Mouse (Mus musculus): ENCODE measurements at regions not wholly inside any gene's neighbourhood (a gene's known extent, or its start where the extent isn't known, plus 50 kb on each side); places are given as distances from the start of the nearest gene placed in this dataset.

- TF ChIP-seq CTCF (IDR thresholded peaks at IDR 0.05), result peak; percentile 21; the same call in 1 of the 2 replicates
- TF ChIP-seq EP300 (IDR thresholded peaks at IDR 0.05), result no peak
Observed at GRCm38 (mm10) chr5:89932999-89933398, 49.9 kb upstream of the Adamts3 start.
